Mouse (Mus musculus) heart, embryonic 12.5 days (tissue): ENCODE measurements at regions not wholly inside any gene's neighbourhood (a gene's known extent, or its start where the extent isn't known, plus 50 kb on each side); places are given as distances from the start of the nearest gene placed in this dataset.

ENCODE experiments used
- ATAC-seq: fragments of 200-750 bp; cut with Nextera tagmentation; 2 replicates; pipeline ENCODE4 v1.8.0; 2017; ENCODE audit warnings: moderate TSS enrichment, moderate library complexity; ENCODE audit not compliant: insufficient number of reproducible peaks, low FRiP score
- H3K27ac ChIP-seq: fragments of 300-500 bp; sonication (generic); 2 replicates; pipeline ENCODE4 v1.5.1; 2016; ENCODE audit warnings: mild to moderate bottlenecking, moderate library complexity; ENCODE audit not compliant: poor library complexity, severe bottlenecking
- H3K27me3 ChIP-seq: fragments of 300-500 bp; sonication (generic); replicated peaks from 2 replicates; pipeline ENCODE4 v1.6.1; 2016; ENCODE audit warnings: mild to moderate bottlenecking, moderate library complexity
- H3K36me3 ChIP-seq: fragments of 300-500 bp; sonication (generic); 2 replicates; pipeline ENCODE4 v1.6.1; 2016; ENCODE audit warnings: mild to moderate bottlenecking, moderate library complexity
- H3K4me1 ChIP-seq: fragments of 300-500 bp; sonication (generic); replicated peaks from 2 replicates; pipeline ENCODE4 v1.6.1; 2016; ENCODE audit warnings: mild to moderate bottlenecking
- H3K4me2 ChIP-seq: fragments of 300-500 bp; sonication (generic); 2 replicates; pipeline ENCODE4 v1.6.1; 2016; ENCODE audit warnings: mild to moderate bottlenecking, moderate library complexity
- H3K4me3 ChIP-seq: fragments of 300-500 bp; sonication (generic); 2 replicates; pipeline ENCODE4 v1.5.1; 2016; ENCODE audit warnings: mild to moderate bottlenecking
- H3K9ac ChIP-seq: fragments of 300-500 bp; sonication (generic); 2 replicates; pipeline ENCODE4 v1.6.1; 2016; ENCODE audit warnings: mild to moderate bottlenecking, moderate library complexity
- H3K9me3 ChIP-seq: fragments of 300-500 bp; sonication (generic); replicated peaks from 2 replicates; pipeline ENCODE4 v1.6.1; 2016; ENCODE audit warnings: mild to moderate bottlenecking, moderate library complexity
- WGBS: fragments of 180-500 bp; shearing (Covaris S2); methylation state at CpG from one replicate; pipeline ENCODE4 v1.1.7; 2016; 5-methylcytosine and 5-hydroxymethylcytosine counted together

- H3K4me1 ChIP-seq: peaks cover 9% of the 10 kb centered on the region
- no peaks in the 10 kb centered on the region for H3K36me3 ChIP-seq
- 81% methylated on average over 1 of the region's 1 CpGs for WGBS
- no peak overlapping the region for H3K4me3 ChIP-seq
- ATAC-seq: no peak
- H3K4me2 ChIP-seq: no peak overlapping the region
- no peaks in the 10 kb centered on the region for H3K9me3 ChIP-seq
- H3K27ac ChIP-seq: no peak overlapping the region
- H3K27me3 ChIP-seq: no peaks in the 10 kb centered on the region
- no peak overlapping the region for H3K9ac ChIP-seq
These were observed 171.9 kb downstream of the 4930544G11Rik start for GRCm38 (mm10) chr6:66124292-66124691.

GRCm38 (mm10) chr6:66151786-66152185, 199.4 kb downstream of the 4930544G11Rik start:
- Histone ChIP-seq H3K9me3 (no peaks in the 10 kb centered on the region), H3K4me2 (no peak overlapping the region), H3K27me3 (no peaks in the 10 kb centered on the region), H3K9ac (no peak overlapping the region), H3K4me3 (no peak overlapping the region), H3K4me1 (no peaks in the 10 kb centered on the region), H3K27ac (no peak overlapping the region), H3K36me3 (no peaks in the 10 kb centered on the region)
- 83% methylated on average over 3 of the region's 3 CpGs for WGBS
- ATAC-seq: no peak

GRCm38 (mm10) chr6:66154831-66155230, 202.4 kb downstream of the 4930544G11Rik start:
- Histone ChIP-seq H3K4me1 (no peaks in the 10 kb centered on the region), H3K36me3 (no peaks in the 10 kb centered on the region), H3K9ac (no peak overlapping the region), H3K4me2 (no peak overlapping the region), H3K27me3 (no peaks in the 10 kb centered on the region), H3K27ac (no peak overlapping the region), H3K9me3 (no peaks in the 10 kb centered on the region), H3K4me3 (no peak overlapping the region)
- WGBS: 87% methylated on average over 2 of the region's 2 CpGs
- ATAC-seq: no peak

- whole genome bisulfite sequencing: 62% methylated on average over 2 of the region's 2 CpGs
- Histone ChIP-seq H3K36me3 (no peaks in the 10 kb centered on the region), H3K4me3 (no peak overlapping the region), H3K4me2 (no peak overlapping the region), H3K27me3 (no peaks in the 10 kb centered on the region), H3K9ac (no peak overlapping the region), H3K9me3 (peaks cover 6% of the 10 kb centered on the region), H3K27ac (no peak overlapping the region), H3K4me1 (no peaks in the 10 kb centered on the region)
- no peak for ATAC-seq
These were observed 208.4 kb downstream of the 4930544G11Rik start for GRCm38 (mm10) chr6:66160805-66161204.

GRCm38 (mm10) chr6:66168913-66169312, 216.5 kb downstream of the 4930544G11Rik start:
- no peaks in the 10 kb centered on the region for H3K36me3 ChIP-seq
- ATAC-seq: no peak
- H3K4me3 ChIP-seq: no peak overlapping the region
- 61% methylated on average over 3 of the region's 3 CpGs for whole genome bisulfite sequencing
- H3K27me3 ChIP-seq: no peaks in the 10 kb centered on the region
- peaks cover 6% of the 10 kb centered on the region for H3K9me3 ChIP-seq
- no peak overlapping the region for H3K27ac ChIP-seq
- no peaks in the 10 kb centered on the region for H3K4me1 ChIP-seq
- no peak overlapping the region for H3K4me2 ChIP-seq
- no peak overlapping the region for H3K9ac ChIP-seq

GRCm38 (mm10) chr6:66197990-66198389, 245.6 kb downstream of the 4930544G11Rik start:
- H3K27ac ChIP-seq: no peak overlapping the region
- no peaks in the 10 kb centered on the region for H3K9me3 ChIP-seq
- H3K27me3 ChIP-seq: no peaks in the 10 kb centered on the region
- WGBS: 76% methylated on average over 1 of the region's 1 CpGs
- H3K4me3 ChIP-seq: no peak overlapping the region
- H3K4me1 ChIP-seq: 0 out of 2 replicates have a peak, but pooled peaks cover 3% of the 10 kb centered on the region
- H3K9ac ChIP-seq: no peak overlapping the region
- no peak for ATAC-seq
- H3K36me3 ChIP-seq: no peaks in the 10 kb centered on the region
- H3K4me2 ChIP-seq: no peak overlapping the region

GRCm38 (mm10) chr6:66200136-66200790, 247.9 kb downstream of the 4930544G11Rik start:
- Histone ChIP-seq H3K4me3 (no peak overlapping the region), H3K9ac (no peak overlapping the region), H3K27me3 (no peaks in the 10 kb centered on the region), H3K4me1 (0 out of 2 replicates have a peak, but pooled peaks cover 3% of the 10 kb centered on the region), H3K27ac (0 out of 2 replicates have a peak overlapping the region, but pooled peaks have one; percentile 7), H3K4me2 (peak overlapping the region; percentile 55), H3K36me3 (no peaks in the 10 kb centered on the region), H3K9me3 (no peaks in the 10 kb centered on the region)
- 9% methylated on average over 6 of the region's 6 CpGs for WGBS
- ATAC-seq: peak; percentile 53; the same call in 1 of the 2 replicates

GRCm38 (mm10) chr6:66206197-66206925, 254.0 kb downstream of the 4930544G11Rik start:
- no peaks in the 10 kb centered on the region for H3K9me3 ChIP-seq
- no peaks in the 10 kb centered on the region for H3K27me3 ChIP-seq
- no peaks in the 10 kb centered on the region for H3K4me1 ChIP-seq
- H3K4me3 ChIP-seq: no peak overlapping the region
- H3K36me3 ChIP-seq: no peaks in the 10 kb centered on the region
- WGBS: 68% methylated on average over 5 of the region's 5 CpGs
- no peak overlapping the region for H3K4me2 ChIP-seq
- no peak overlapping the region for H3K9ac ChIP-seq
- H3K27ac ChIP-seq: no peak overlapping the region
- no peak for ATAC-seq

- Histone ChIP-seq H3K4me3 (no peak overlapping the region), H3K36me3 (no peaks in the 10 kb centered on the region), H3K4me2 (no peak overlapping the region), H3K4me1 (no peaks in the 10 kb centered on the region), H3K27me3 (no peaks in the 10 kb centered on the region), H3K9me3 (no peaks in the 10 kb centered on the region), H3K27ac (no peak overlapping the region), H3K9ac (no peak overlapping the region)
- no peak for ATAC-seq
- WGBS: 56% methylated on average over 2 of the region's 2 CpGs
These were observed 265.1 kb downstream of the 4930544G11Rik start for GRCm38 (mm10) chr6:66217543-66217942.

- no peaks in the 10 kb centered on the region for H3K9me3 ChIP-seq
- H3K27me3 ChIP-seq: no peaks in the 10 kb centered on the region
- no peaks in the 10 kb centered on the region for H3K36me3 ChIP-seq
- 0 out of 2 replicates have a peak, but pooled peaks cover 5% of the 10 kb centered on the region for H3K4me1 ChIP-seq
- ATAC-seq: no peak
- no peak overlapping the region for H3K9ac ChIP-seq
- no peak overlapping the region for H3K4me2 ChIP-seq
- no peak overlapping the region for H3K27ac ChIP-seq
- WGBS: 54% methylated on average over 4 of the region's 4 CpGs
- H3K4me3 ChIP-seq: no peak overlapping the region
These were observed 271.9 kb downstream of the 4930544G11Rik start for GRCm38 (mm10) chr6:66224164-66224903.

GRCm38 (mm10) chr6:66236368-66236767, 284.0 kb downstream of the 4930544G11Rik start:
- Histone ChIP-seq H3K36me3 (no peaks in the 10 kb centered on the region), H3K9ac (no peak overlapping the region), H3K4me3 (no peak overlapping the region), H3K4me1 (no peaks in the 10 kb centered on the region), H3K4me2 (no peak overlapping the region), H3K27ac (no peak overlapping the region), H3K27me3 (no peaks in the 10 kb centered on the region), H3K9me3 (no peaks in the 10 kb centered on the region)
- ATAC-seq: no peak
- WGBS: 65% methylated on average over 2 of the region's 2 CpGs
